Mouse (Mus musculus): ENCODE measurements around the gene Ano6. TPM values are rescaled to one million over a fixed set of nuclear protein-coding genes. Genes with fewer than 3 reads are reported as not detected.

The Ano6 gene
- total RNA-seq, 2 experiments from 2014 or later, result 24.8 to 26.3 TPM

- no peak for DNase-seq (ENCODE audit: low spot score in 2 of 2)
These were observed 130.4 kb downstream of the Ano6 start for GRCm38 (mm10) chr15:95921072-95921471.

- DNase-seq (ENCODE audit: low spot score in 2 of 2), result no peak
These were observed 131.0 kb downstream of the Ano6 start for GRCm38 (mm10) chr15:95921639-95922038.

GRCm38 (mm10) chr15:95922558-95922957 is 131.9 kb downstream of the Ano6 start:
- DNase-seq (ENCODE audit: low spot score in 2 of 2), result no peak

GRCm38 (mm10) chr15:95925334-95925986 is 134.8 kb downstream of the Ano6 start:
- no peak for DNase-seq (ENCODE audit: low spot score in 2 of 2)

- DNase-seq (ENCODE audit: low spot score in 2 of 2), result no peak
These were observed 138.4 kb downstream of the Ano6 start for GRCm38 (mm10) chr15:95929087-95929486.

- peak; percentile 27 to 44 for DNase-seq (ENCODE audit: low spot score in 2 of 2)
These were observed 140.6 kb downstream of the Ano6 start for GRCm38 (mm10) chr15:95931013-95931775.

- peak; percentile 61 to 70 for DNase-seq (ENCODE audit: low spot score in 2 of 2)
These were observed 141.7 kb downstream of the Ano6 start for GRCm38 (mm10) chr15:95932358-95932757.

GRCm38 (mm10) chr15:95935141-95935540 is 144.5 kb downstream of the Ano6 start:
- DNase-seq (ENCODE audit: low spot score in 2 of 2), result peak; percentile 41 to 50

GRCm38 (mm10) chr15:95943470-95943869 is 152.8 kb downstream of the Ano6 start:
- no peak for DNase-seq (ENCODE audit: low spot score in 2 of 2)

GRCm38 (mm10) chr15:95944299-95944698 is 153.7 kb downstream of the Ano6 start:
- no peak for DNase-seq (ENCODE audit: low spot score in 2 of 2)

- no peak for DNase-seq (ENCODE audit: low spot score in 2 of 2)
These were observed 155.5 kb downstream of the Ano6 start for GRCm38 (mm10) chr15:95945951-95946708.

- DNase-seq (ENCODE audit: low spot score in 2 of 2), result no peak
These were observed 157.8 kb downstream of the Ano6 start for GRCm38 (mm10) chr15:95948411-95948810.

- no peak for DNase-seq (ENCODE audit: low spot score in 2 of 2)
These were observed 158.7 kb downstream of the Ano6 start for GRCm38 (mm10) chr15:95949336-95949735.

- DNase-seq (ENCODE audit: low spot score in 2 of 2), result no peak
These were observed 160.9 kb downstream of the Ano6 start for GRCm38 (mm10) chr15:95951497-95951896.

GRCm38 (mm10) chr15:95956692-95957091 is 166.0 kb downstream of the Ano6 start:
- DNase-seq (ENCODE audit: low spot score in 2 of 2), result no peak

- DNase-seq (ENCODE audit: low spot score in 2 of 2), result no peak
These were observed 171.9 kb downstream of the Ano6 start for GRCm38 (mm10) chr15:95962411-95963123.

- no peak for DNase-seq (ENCODE audit: low spot score in 2 of 2)
These were observed 172.5 kb downstream of the Ano6 start for GRCm38 (mm10) chr15:95963124-95963482.

GRCm38 (mm10) chr15:95963533-95964250 is 173.0 kb downstream of the Ano6 start:
- DNase-seq (ENCODE audit: low spot score in 2 of 2), result no peak

GRCm38 (mm10) chr15:95964251-95964561 is 173.6 kb downstream of the Ano6 start:
- DNase-seq (ENCODE audit: low spot score in 2 of 2), result no peak

- no peak for DNase-seq (ENCODE audit: low spot score in 2 of 2)
These were observed 176.3 kb downstream of the Ano6 start for GRCm38 (mm10) chr15:95966979-95967378.
